Mouse (Mus musculus) retina, adult 2 months (tissue): ENCODE measurements around the gene Gapdhs.

ENCODE experiments used
- DNase-seq: peaks from one replicate; pipeline ENCODE4 v3.0.0-alpha.2; 2012; ENCODE audit warnings: low read depth, low spot score

The Gapdhs gene

GRCm38 (mm10) chr7:30681897-30682296 is 61.6 kb downstream of the Gapdhs start:
- DNase-seq: no peak
